Mouse (Mus musculus): ENCODE results near the gene Abo. TPM values are rescaled to one million over a fixed set of nuclear protein-coding genes. Genes with fewer than 3 reads are reported as not detected.
A peak's percentile ranks its signal among the peaks of the same experiment; 100 is the strongest.
"Not testable (repeated sequence)": the region's sequence is repeated elsewhere in the genome, so short reads cannot be mapped to it uniquely, and the experiment has no call there.

Abo gene
- not detected for total RNA-seq (2021)
- long read RNA-seq, experiment 1 = 0 reads
- long read RNA-seq, experiment 2 = 0 reads

GRCm38 (mm10) chr2:26864879-26865278 is at the start of gene Abo:
Gene Abo, minus strand, starts transcription at chr2:26864979.
- DNase-seq = no peak

GRCm38 (mm10) chr2:26914148-26914941 is 49.6 kb upstream of the Abo start:
- no peak for DNase-seq

- no peak for DNase-seq
Observed at GRCm38 (mm10) chr2:26913416-26914147, 48.8 kb upstream of the Abo start.

- no peak for DNase-seq
Observed at GRCm38 (mm10) chr2:26912253-26912770, 47.5 kb upstream of the Abo start.

- DNase-seq = no peak
Observed at GRCm38 (mm10) chr2:26910994-26911765, 46.4 kb upstream of the Abo start.

- peak; percentile 99 for DNase-seq
Observed at GRCm38 (mm10) chr2:26910124-26910993, 45.6 kb upstream of the Abo start, which contains the start of the genes Med22 and Rpl7a. Gene Med22, minus strand, starts transcription at chr2:26910677. Gene Rpl7a, plus strand, starts transcription at chr2:26910764.

GRCm38 (mm10) chr2:26909387-26909784 is 44.6 kb upstream of the Abo start:
- DNase-seq = no peak

GRCm38 (mm10) chr2:26908710-26909386 is 44.1 kb upstream of the Abo start:
- no peak for DNase-seq

- DNase-seq = no peak
Observed at GRCm38 (mm10) chr2:26907109-26907508, 42.3 kb upstream of the Abo start.

GRCm38 (mm10) chr2:26906431-26906830 is 41.7 kb upstream of the Abo start:
- DNase-seq = no peak

GRCm38 (mm10) chr2:26905936-26906335 is 41.2 kb upstream of the Abo start:
- DNase-seq = no peak

GRCm38 (mm10) chr2:26903311-26903710 is 38.5 kb upstream of the Abo start:
- DNase-seq = no peak

- DNase-seq = peak; percentile 93
Observed at GRCm38 (mm10) chr2:26902467-26903220, 37.9 kb upstream of the Abo start, which contains the start of gene Surf6. Gene Surf6, minus strand, starts transcription at chr2:26902879.

- DNase-seq = no peak
Observed at GRCm38 (mm10) chr2:26901834-26902400, 37.1 kb upstream of the Abo start.

- DNase-seq = no peak
Observed at GRCm38 (mm10) chr2:26900731-26901130, 36.0 kb upstream of the Abo start.

- no peak for DNase-seq
Observed at GRCm38 (mm10) chr2:26895898-26896297, 31.1 kb upstream of the Abo start.

GRCm38 (mm10) chr2:26886170-26886569 is 21.4 kb upstream of the Abo start:
- DNase-seq = not testable (repeated sequence)

GRCm38 (mm10) chr2:26885541-26885940 is 20.8 kb upstream of the Abo start:
- DNase-seq = not testable (repeated sequence)

GRCm38 (mm10) chr2:26878571-26878970 is 13.8 kb upstream of the Abo start:
- DNase-seq = no peak

All from gastrocnemius, postnatal 25 days (tissue).